Mouse (Mus musculus) liver, embryonic 14.5 days (tissue): ENCODE results near the gene Ormdl2.

ENCODE experiments used
- CTCF ChIP-seq: IDR thresholded peaks from 2 replicates; pipeline ENCODE4 v1.5.1; 2016; ENCODE audit warnings: antibody characterized with exemption, low read depth, control low read depth
- EP300 ChIP-seq: IDR thresholded peaks from 2 replicates; pipeline ENCODE4 v1.6.1; 2016; ENCODE audit warnings: antibody characterized with exemption, low read depth

DNA sequence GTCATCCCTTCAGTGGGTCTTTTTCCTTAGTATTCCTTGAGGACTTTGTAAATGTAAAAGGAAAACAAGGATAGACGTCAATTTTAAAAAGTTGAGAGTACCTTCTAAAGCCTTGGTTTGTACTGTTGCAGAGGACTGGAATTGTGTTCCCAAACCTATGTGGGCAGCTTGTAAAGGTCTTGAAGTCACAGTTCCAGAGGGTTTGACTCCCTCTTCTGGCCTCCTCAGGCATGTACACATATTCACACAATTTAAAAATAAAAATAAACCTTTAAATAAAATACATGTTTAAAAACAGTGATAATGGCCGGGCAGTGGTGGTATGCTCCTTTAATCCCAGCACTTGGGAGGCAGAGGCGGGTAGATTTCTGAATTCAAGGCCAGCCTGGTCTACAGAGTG lies 44.6 kb upstream of the Ormdl2 start:
- TF ChIP-seq EP300 = no peak
- peak; percentile 21; the same call in 1 of the 2 replicates for TF ChIP-seq CTCF
